Mouse (Mus musculus) embryonic fibroblast, embryonic 13.5 days (primary cell): Measurements from ENCODE around the gene Cntn4.

Source experiments
- CTCF ChIP-seq: IDR thresholded peaks from 2 replicates; pipeline ENCODE4 v1.5.1; 2011; ENCODE audit warnings: mild to moderate bottlenecking, control low read depth, low read length, moderate library complexity, borderline replicate concordance; ENCODE audit not compliant: insufficient read depth
- POLR2A ChIP-seq: IDR thresholded peaks from 2 replicates; pipeline ENCODE4 v1.6.1; 2011; ENCODE audit warnings: low read depth, mild to moderate bottlenecking, control low read depth, low read length, moderate library complexity

- no peak for TF ChIP-seq CTCF
- no peak for TF ChIP-seq POLR2A
Observed at GRCm38 (mm10) chr6:106181596-106181995, 504.1 kb downstream of the Cntn4 start.
